Mouse (Mus musculus) lung, adult 2 months (tissue): ENCODE results near the gene 4930558K02Rik. TPM values are rescaled to one million over a fixed set of nuclear protein-coding genes. Genes with fewer than 3 reads are reported as not detected.

Source experiments
- DNase-seq: peaks from one replicate; pipeline ENCODE4 v3.0.0; 2022
- H3K4me1 ChIP-seq: fragments of 200-500 bp; 2 replicates; pipeline ENCODE4 v1.6.1; 2011; ENCODE audit warnings: low read length; ENCODE audit not compliant: control insufficient read depth, insufficient read depth
- H3K4me3 ChIP-seq: fragments of 200-500 bp; replicated peaks from 2 replicates; pipeline ENCODE3; 2011; ENCODE audit warnings: low read depth, mild to moderate bottlenecking, control low read depth, low read length; ENCODE audit errors: extremely low read depth
- CTCF ChIP-seq: fragments of 200-500 bp; IDR thresholded peaks from 2 replicates; pipeline ENCODE4 v1.5.1; 2011; ENCODE audit warnings: mild to moderate bottlenecking, low read length, control low read depth; ENCODE audit not compliant: insufficient read depth
- POLR2A ChIP-seq: fragments of 200-500 bp; IDR thresholded peaks from 2 replicates; pipeline ENCODE4 v1.6.1; 2011; ENCODE audit warnings: low read depth, mild to moderate bottlenecking, control low read depth, low read length, borderline replicate concordance; ENCODE audit errors: extremely low read depth
- WGBS: fragments of 180-500 bp; shearing (Covaris S2); methylation state at CpG from one replicate; pipeline ENCODE4 v1.1.7; 2018; 5-methylcytosine and 5-hydroxymethylcytosine counted together
- polyA plus RNA-seq: library from polyadenylated mRNA; depleted of rRNA; stranded (reverse); fragments of >200 nt; gene quantifications from 2 replicates; pipeline ENCODE4 v1.2.3, GENCODE M21; 2012

4930558K02Rik gene
- polyA plus RNA-seq, 1 experiment, result not detected

- TF ChIP-seq CTCF, result no peak
- no peak for TF ChIP-seq POLR2A
- Histone ChIP-seq H3K4me1 (peaks cover 9% of the 10 kb centered on the region), H3K4me3 (peak overlapping the region; percentile 39)
- WGBS, result 6% methylated on average over 4 of the region's 4 CpGs
- peak; percentile 46 for DNase-seq
Observed at GRCm38 (mm10) chr1:161999882-162000371, 20.5 kb upstream of the 4930558K02Rik start.

DNA sequence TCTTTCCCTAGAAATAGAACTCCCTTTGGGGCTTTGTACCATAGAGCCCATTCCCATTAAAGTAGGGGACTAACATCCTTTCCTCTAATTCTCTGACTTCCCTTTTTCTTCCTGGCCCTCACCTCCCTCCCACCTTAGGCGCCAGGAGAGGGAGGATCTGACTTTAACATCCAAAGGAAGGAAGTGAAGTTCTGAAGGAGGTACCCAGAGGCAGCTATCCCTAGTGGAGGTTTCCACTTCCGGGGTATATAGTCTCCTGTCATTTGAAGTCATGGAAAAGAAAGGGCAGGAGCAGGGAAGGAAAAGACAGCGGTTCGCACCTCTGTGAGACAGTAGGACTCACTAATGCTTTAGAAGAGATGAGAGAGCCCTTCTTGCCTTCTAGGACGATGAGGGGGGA lies 19.9 kb upstream of the 4930558K02Rik start:
- Histone ChIP-seq H3K4me3 (no peak overlapping the region), H3K4me1 (peaks cover 6% of the 10 kb centered on the region)
- no peak for DNase-seq
- TF ChIP-seq POLR2A (no peak), CTCF (no peak)
- WGBS, result 28% methylated on average over 5 of the region's 5 CpGs

GRCm38 (mm10) chr1:161998781-161999180 lies 19.3 kb upstream of the 4930558K02Rik start:
- H3K4me1 ChIP-seq, result peaks cover 5% of the 10 kb centered on the region
- no peak for TF ChIP-seq POLR2A
- no peak for TF ChIP-seq CTCF
- DNase-seq, result no peak
- no peak overlapping the region for H3K4me3 ChIP-seq
- 37% methylated on average over 4 of the region's 4 CpGs for WGBS

GRCm38 (mm10) chr1:161992389-161992788 lies 13.0 kb upstream of the 4930558K02Rik start:
- WGBS, result 81% methylated on average over 7 of the region's 7 CpGs
- no peak overlapping the region for H3K4me3 ChIP-seq
- TF ChIP-seq POLR2A (no peak), CTCF (no peak)
- no peaks in the 10 kb centered on the region for H3K4me1 ChIP-seq
- DNase-seq, result no peak

- no peak for DNase-seq
Observed at GRCm38 (mm10) chr1:161991846-161992245, 12.4 kb upstream of the 4930558K02Rik start.

GRCm38 (mm10) chr1:161990684-161991578 lies 11.5 kb upstream of the 4930558K02Rik start:
- no peak overlapping the region for H3K4me3 ChIP-seq
- WGBS, result 71% methylated on average over 10 of the region's 10 CpGs
- no peak for TF ChIP-seq POLR2A
- TF ChIP-seq CTCF, result no peak
- no peaks in the 10 kb centered on the region for H3K4me1 ChIP-seq
- DNase-seq, result no peak

More at GRCm38 (mm10) chr1:161991846-161992245, 12.4 kb upstream of the 4930558K02Rik start:
- H3K4me3 ChIP-seq, result no peak overlapping the region
- no peaks in the 10 kb centered on the region for H3K4me1 ChIP-seq
- 93% methylated on average over 11 of the region's 11 CpGs for WGBS
- TF ChIP-seq CTCF, result no peak
- no peak for TF ChIP-seq POLR2A

GRCm38 (mm10) chr1:161983979-161984566 lies 4.6 kb upstream of the 4930558K02Rik start:
- WGBS, result 49% methylated on average over 4 of the region's 4 CpGs
- no peak for TF ChIP-seq CTCF
- no peak for TF ChIP-seq POLR2A
- no peak for DNase-seq

DNA sequence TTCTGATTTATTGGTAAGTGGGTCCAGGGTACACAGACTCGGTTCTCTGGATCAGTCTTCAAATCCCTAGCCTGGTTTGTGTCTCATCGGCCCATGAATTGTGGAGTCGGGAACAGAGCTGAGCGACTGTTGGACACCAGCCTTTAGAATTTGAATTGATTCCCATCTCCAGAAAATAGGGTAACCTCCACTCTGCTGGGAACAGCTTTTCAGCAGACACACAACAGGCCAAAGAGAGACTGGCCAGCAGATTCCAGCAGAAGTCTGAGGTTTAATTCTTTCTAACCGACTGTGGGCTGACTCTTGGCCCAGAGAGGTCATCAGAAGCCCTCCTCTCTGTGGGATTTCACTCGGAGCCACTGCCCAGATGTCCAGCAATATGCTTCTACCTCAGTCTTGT lies 4.0 kb upstream of the 4930558K02Rik start:
- 75% methylated on average over 6 of the region's 6 CpGs for WGBS
- no peak for DNase-seq
- Histone ChIP-seq H3K4me3 (no peak overlapping the region), H3K4me1 (no peaks in the 10 kb centered on the region)
- TF ChIP-seq CTCF (no peak), POLR2A (no peak)

More at GRCm38 (mm10) chr1:161983979-161984566, 4.6 kb upstream of the 4930558K02Rik start:
- H3K4me1 ChIP-seq, result no peaks in the 10 kb centered on the region
- H3K4me3 ChIP-seq, result no peak overlapping the region

- 72% methylated on average over 9 of the region's 9 CpGs for WGBS
- no peak overlapping the region for H3K4me3 ChIP-seq
- TF ChIP-seq POLR2A (no peak), CTCF (no peak)
- no peak for DNase-seq
- H3K4me1 ChIP-seq, result 0 out of 2 replicates have a peak, but pooled peaks cover 3% of the 10 kb centered on the region
Observed at GRCm38 (mm10) chr1:161980626-161981298, 1.3 kb upstream of the 4930558K02Rik start.
